Mouse (Mus musculus) cortical plate, adult 2 months (tissue): ENCODE data around the gene Qsox1.

Experiments
- CTCF ChIP-seq: fragments of 200-500 bp; IDR thresholded peaks from 2 replicates; pipeline ENCODE4 v1.5.1; 2011; ENCODE audit warnings: mild to moderate bottlenecking, control low read depth, low read length; ENCODE audit not compliant: insufficient read depth; ENCODE audit errors: extremely low read depth
- POLR2A ChIP-seq: fragments of 200-500 bp; IDR thresholded peaks from 2 replicates; pipeline ENCODE4 v1.6.1; 2011; ENCODE audit warnings: mild to moderate bottlenecking, low read length, control low read depth; ENCODE audit not compliant: insufficient read depth; ENCODE audit errors: extremely low read depth

GRCm38 (mm10) chr1:155825940-155826716 is 13.4 kb upstream of the Qsox1 start:
- TF ChIP-seq POLR2A (no peak), CTCF (no peak)
